Mouse (Mus musculus) heart, postnatal 14 days (tissue): ENCODE measurements around the gene Enox1. TPM values are rescaled to one million over a fixed set of nuclear protein-coding genes. Genes with fewer than 3 reads are reported as not detected.

Experiments
- DNase-seq, 2 experiments: peaks; one replicate each; pipeline ENCODE4 v3.0.0; 2021 to 2022
- intact Hi-C: fragments of 180-260 bp; cut with DNase I; formaldehyde crosslinking; loops from one replicate; pipeline ENCODE4 v1.15.1; 2025
- total RNA-seq, 2 experiments: library from RNA; stranded (reverse); gene quantifications; 2 replicates each; pipeline ENCODE4 v1.2.3; 2021

Enox1 gene
- total RNA-seq, 2 experiments from 2014 or later, result 0.98 to 1.5 TPM

GRCm38 (mm10) chr14:77266805-77267771 lies 110.5 kb downstream of the Enox1 start:
- intact Hi-C loops, result no loop called here
- no peak for DNase-seq

- DNase-seq, result peak in 1 of 2 experiments; percentile 21
- intact Hi-C loops, result no loop called here
Measured at GRCm38 (mm10) chr14:77272248-77272930, 115.8 kb downstream of the Enox1 start.

DNA sequence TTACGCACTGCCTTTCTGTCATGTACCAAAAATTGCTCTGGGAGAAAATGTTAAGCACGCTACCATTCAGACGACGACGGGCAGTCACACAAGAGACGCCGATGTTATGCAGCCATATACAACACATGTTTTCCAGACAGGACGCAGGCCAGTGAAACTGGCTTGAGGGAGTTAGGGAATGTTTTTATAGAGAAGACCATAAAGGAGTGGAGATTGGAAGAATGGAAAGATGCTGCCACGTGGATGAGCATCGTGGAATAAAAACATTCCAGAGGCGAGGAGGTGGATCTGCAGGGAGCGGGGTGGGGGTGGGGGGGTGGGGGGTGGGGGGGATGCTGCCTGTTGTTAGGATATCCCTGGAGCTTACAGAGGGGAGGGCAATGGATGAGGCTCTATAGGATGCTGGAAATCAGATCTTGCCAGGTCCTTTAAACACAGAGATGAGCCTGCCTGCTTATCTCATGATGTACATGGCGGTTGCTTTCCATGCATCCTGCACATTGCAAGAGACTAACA lies 116.4 kb downstream of the Enox1 start:
- intact Hi-C loops, result no loop called here
- no peak for DNase-seq

DNA sequence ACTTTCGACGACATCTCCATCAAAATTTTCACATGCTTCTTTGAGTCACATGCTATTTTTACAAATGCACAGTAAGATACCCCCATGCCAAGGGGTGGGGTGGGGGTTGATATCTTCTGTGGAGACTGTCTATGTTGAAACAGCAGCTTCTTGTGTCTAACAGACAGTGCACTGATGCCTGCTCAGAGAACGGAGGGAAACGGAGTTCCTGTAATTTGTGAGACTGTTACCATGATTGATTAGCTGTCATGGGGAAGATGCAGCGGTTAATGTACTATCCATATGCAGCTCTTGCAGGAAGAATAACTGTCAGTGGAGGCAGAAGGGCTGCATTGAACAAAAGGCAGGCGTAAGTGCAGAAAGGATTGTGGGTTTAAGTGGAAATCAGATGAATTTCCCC lies 117.2 kb downstream of the Enox1 start:
- DNase-seq, result no peak
- intact Hi-C loops, result no loop called here

GRCm38 (mm10) chr14:77275607-77276006 lies 119.0 kb downstream of the Enox1 start:
- intact Hi-C loops, result no loop called here
- DNase-seq, result no peak

DNA sequence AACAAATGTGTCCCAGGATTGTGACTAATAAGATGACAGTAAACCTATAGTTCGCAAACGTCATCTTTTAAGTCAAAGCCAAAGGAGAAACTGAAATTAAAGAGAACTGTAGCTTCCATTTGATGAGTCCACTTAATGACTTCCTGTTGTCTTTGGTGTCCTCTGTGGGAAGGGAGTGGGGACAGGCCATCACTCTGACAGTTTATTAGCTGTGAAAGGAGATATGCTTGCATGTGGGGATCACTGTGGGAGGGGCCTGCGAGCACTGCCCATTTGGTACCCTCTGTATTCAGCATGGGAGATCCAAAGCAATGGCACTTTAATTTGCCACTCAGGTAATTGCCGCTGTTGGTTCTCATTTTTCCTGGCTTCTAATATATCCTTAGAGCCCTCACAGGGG lies 122.6 kb downstream of the Enox1 start:
- intact Hi-C loops, result no loop called here
- DNase-seq, result no peak

GRCm38 (mm10) chr14:77280454-77280853 lies 123.9 kb downstream of the Enox1 start:
- intact Hi-C loops, result no loop called here
- no peak for DNase-seq

- intact Hi-C loops, result no loop called here
- no peak for DNase-seq
Measured at GRCm38 (mm10) chr14:77280893-77281292, 124.3 kb downstream of the Enox1 start.

DNA sequence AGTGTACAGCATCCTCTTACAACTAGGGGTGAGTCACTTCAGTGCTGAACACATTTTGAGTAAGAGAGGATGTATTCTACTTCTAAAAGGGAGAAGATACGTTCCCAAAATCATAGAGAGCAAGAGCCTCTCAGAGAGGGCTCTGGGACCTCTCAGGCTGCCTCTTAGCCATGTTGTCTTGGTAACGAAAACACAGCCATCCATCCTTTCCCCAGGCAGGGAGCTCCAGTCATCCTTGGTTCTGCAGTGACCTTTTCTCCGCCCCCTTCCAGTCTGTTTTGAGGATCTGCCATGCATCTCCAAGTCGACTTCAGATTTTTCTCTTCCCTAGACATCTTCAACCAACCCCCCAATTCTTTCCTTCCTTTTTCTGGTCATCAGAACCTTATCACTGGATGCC lies 127.4 kb downstream of the Enox1 start:
- no peak for DNase-seq
- intact Hi-C loops, result no loop called here

- DNase-seq, result no peak
- intact Hi-C loops, result no loop called here
Measured at GRCm38 (mm10) chr14:77285453-77285852, 128.9 kb downstream of the Enox1 start.

DNA sequence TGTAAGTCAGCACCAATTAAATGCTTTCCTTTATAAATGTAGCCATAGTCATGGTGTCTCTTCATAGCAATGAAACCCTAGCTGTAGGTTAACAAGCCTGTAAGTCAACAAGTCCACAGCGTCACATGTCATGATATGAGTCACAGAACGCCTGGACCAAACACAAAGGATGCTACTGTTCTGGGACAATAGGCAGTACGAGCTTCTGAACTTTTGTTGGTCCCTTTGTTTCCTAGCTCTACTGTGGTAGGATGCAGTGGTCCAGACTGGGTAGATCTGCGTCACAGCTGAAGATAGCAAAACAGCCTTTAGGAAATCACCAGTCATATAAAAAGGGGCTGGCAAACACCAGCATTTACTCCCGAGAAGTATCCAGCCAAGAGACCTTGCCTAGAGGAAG lies 135.2 kb downstream of the Enox1 start:
- intact Hi-C loops, result no loop called here
- DNase-seq, result no peak

- peak in 1 of 2 experiments; percentile 6 for DNase-seq
- intact Hi-C loops, result no loop called here
Measured at GRCm38 (mm10) chr14:77297039-77297438, 140.5 kb downstream of the Enox1 start.

DNA sequence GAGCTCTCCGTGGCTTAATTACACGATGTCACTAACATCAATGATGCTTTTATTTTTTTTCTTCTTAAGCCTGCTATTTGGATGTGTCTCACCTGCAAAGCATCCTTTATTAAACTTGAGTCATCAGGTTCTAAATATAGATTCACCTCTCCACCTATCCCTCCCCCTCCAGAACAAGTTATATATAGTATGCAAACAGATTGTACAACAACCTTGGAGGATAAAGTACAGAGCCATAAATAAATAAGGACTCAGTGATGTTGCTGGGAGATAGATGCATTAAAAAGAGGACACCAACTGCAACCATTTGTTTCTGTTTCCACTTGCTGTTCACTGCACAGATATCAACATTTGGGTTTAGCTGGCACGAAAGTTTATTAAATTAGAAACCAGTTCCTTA lies 141.8 kb downstream of the Enox1 start:
- no peak for DNase-seq
- intact Hi-C loops, result no loop called here

DNA sequence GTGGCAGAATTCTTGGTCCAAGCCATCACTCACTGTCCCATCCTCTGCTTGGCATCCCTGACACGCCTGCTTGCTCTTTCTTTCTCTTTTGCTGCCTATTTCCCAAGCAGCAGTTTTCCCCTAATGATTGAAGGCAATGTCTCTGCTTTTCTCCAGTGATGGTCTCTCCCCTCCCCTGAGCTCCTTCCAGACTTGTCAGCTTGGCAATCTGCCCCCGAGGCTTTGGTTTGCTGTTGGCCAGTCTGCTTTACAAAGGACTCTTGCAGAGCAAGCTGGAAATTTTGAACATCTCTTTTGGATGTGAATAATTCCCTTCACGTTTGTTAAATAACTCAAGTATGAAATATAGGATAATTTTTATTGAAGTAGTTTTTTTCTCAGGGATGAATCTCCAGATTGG lies 153.0 kb downstream of the Enox1 start:
- intact Hi-C loops, result no loop called here
- peak; percentile 5 to 12 for DNase-seq

GRCm38 (mm10) chr14:77311456-77311855 lies 154.9 kb downstream of the Enox1 start:
- intact Hi-C loops, result no loop called here
- no peak for DNase-seq

GRCm38 (mm10) chr14:77319396-77319795 lies 162.8 kb downstream of the Enox1 start:
- DNase-seq, result no peak
- intact Hi-C loops, result no loop called here

GRCm38 (mm10) chr14:77324348-77324747 lies 167.8 kb downstream of the Enox1 start:
- no peak for DNase-seq
- intact Hi-C loops, result no loop called here

- intact Hi-C loops, result no loop called here
- no peak for DNase-seq
Measured at GRCm38 (mm10) chr14:77327693-77328092, 171.1 kb downstream of the Enox1 start.

DNA sequence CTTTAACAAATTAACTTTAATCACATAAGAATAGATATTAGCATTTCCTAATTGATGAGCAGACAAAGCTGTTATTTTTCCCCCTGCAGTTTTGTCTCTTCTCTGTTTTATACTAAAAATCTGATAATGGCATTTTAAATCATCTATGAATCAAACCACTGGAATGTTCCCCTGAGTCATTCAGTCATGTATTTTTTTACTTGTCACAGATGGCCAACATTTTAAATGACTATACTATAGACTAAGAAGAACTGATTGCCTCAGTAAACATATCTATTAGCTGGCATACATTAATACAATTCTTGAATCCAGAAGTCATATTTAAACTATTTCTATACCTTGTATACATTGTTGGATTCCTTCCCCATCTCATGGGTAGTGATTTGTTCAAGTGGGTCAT lies 173.2 kb downstream of the Enox1 start:
- no peak for DNase-seq

GRCm38 (mm10) chr14:77343662-77344340 lies 187.2 kb downstream of the Enox1 start:
- intact Hi-C loops, result no loop called here
- peak; percentile 23 to 39 for DNase-seq

More for the DNA sequence above, 173.2 kb downstream of the Enox1 start:
- intact Hi-C loops, result no loop called here

- intact Hi-C loops, result no loop called here
Measured at GRCm38 (mm10) chr14:77346296-77346695, 189.7 kb downstream of the Enox1 start.

More at GRCm38 (mm10) chr14:77346296-77346695, 189.7 kb downstream of the Enox1 start:
- DNase-seq, result peak in 1 of 2 experiments; percentile 9
